Mouse (Mus musculus) forebrain, embryonic 12.5 days (tissue): Measurements from ENCODE around the gene Pidd1. TPM values are rescaled to one million over a fixed set of nuclear protein-coding genes. Genes with fewer than 3 reads are reported as not detected.

Experiments used
- ATAC-seq: fragments of 200-750 bp; cut with Nextera tagmentation; 2 replicates; pipeline ENCODE4 v1.8.0; 2017; ENCODE audit warnings: moderate TSS enrichment; ENCODE audit not compliant: low FRiP score
- H3K27ac ChIP-seq: fragments of 300-500 bp; sonication (generic); 2 replicates; pipeline ENCODE4 v1.5.1; 2016; ENCODE audit warnings: mild to moderate bottlenecking
- H3K27me3 ChIP-seq: fragments of 300-500 bp; sonication (generic); 2 replicates; pipeline ENCODE4 v1.6.1; 2016; ENCODE audit warnings: mild to moderate bottlenecking
- H3K36me3 ChIP-seq: fragments of 300-500 bp; sonication (generic); replicated peaks from 2 replicates; pipeline ENCODE4 v1.6.1; 2016; ENCODE audit warnings: mild to moderate bottlenecking
- H3K4me1 ChIP-seq: fragments of 300-500 bp; sonication (generic); 2 replicates; pipeline ENCODE4 v1.6.1; 2016
- H3K4me2 ChIP-seq: fragments of 300-500 bp; sonication (generic); 2 replicates; pipeline ENCODE4 v1.6.1; 2016; ENCODE audit warnings: mild to moderate bottlenecking, moderate library complexity
- H3K4me3 ChIP-seq: fragments of 300-500 bp; sonication (generic); replicated peaks from 2 replicates; pipeline ENCODE4 v1.5.1; 2016; ENCODE audit warnings: mild to moderate bottlenecking
- H3K9ac ChIP-seq: fragments of 300-500 bp; sonication (generic); 2 replicates; pipeline ENCODE4 v1.6.1; 2016; ENCODE audit warnings: mild to moderate bottlenecking
- H3K9me3 ChIP-seq: fragments of 300-500 bp; sonication (generic); 2 replicates; pipeline ENCODE4 v1.6.1; 2016
- WGBS: fragments of 180-500 bp; shearing (Covaris S2); methylation state at CpG from one replicate; pipeline ENCODE4 v1.1.7; 2016; 5-methylcytosine and 5-hydroxymethylcytosine counted together
- polyA plus RNA-seq: library from polyadenylated mRNA; unstranded; fragments of >200 nt; fragmentation: Nextera tagmentation; extraction: Ambion mirVana; gene quantifications from 2 replicates; pipeline ENCODE4 v1.2.1, GENCODE M21; 2016

The Pidd1 gene
- polyA plus RNA-seq, 1 experiment from 2014 or later, result 16.9 TPM

- no peak overlapping the region for H3K9ac ChIP-seq
- no peak overlapping the region for H3K4me3 ChIP-seq
- H3K36me3 ChIP-seq, result no peaks in the 10 kb centered on the region
- H3K4me2 ChIP-seq, result no peak overlapping the region
- H3K9me3 ChIP-seq, result no peaks in the 10 kb centered on the region
- no peak overlapping the region for H3K27ac ChIP-seq
- H3K27me3 ChIP-seq, result peaks cover 19% of the 10 kb centered on the region
- peaks cover 13% of the 10 kb centered on the region for H3K4me1 ChIP-seq
- WGBS, result 53% methylated on average over 9 of the region's 9 CpGs
- no peak for ATAC-seq
These were observed 53.2 kb downstream of the Pidd1 start for GRCm38 (mm10) chr7:141390326-141391259.

- no peak overlapping the region for H3K27ac ChIP-seq
- H3K9ac ChIP-seq, result no peak overlapping the region
- H3K4me3 ChIP-seq, result no peak overlapping the region
- ATAC-seq, result no peak
- peaks cover 13% of the 10 kb centered on the region for H3K4me1 ChIP-seq
- 68% methylated on average over 3 of the region's 3 CpGs for WGBS
- H3K9me3 ChIP-seq, result no peaks in the 10 kb centered on the region
- no peak overlapping the region for H3K4me2 ChIP-seq
- no peaks in the 10 kb centered on the region for H3K36me3 ChIP-seq
- H3K27me3 ChIP-seq, result peaks cover 23% of the 10 kb centered on the region
These were observed 55.2 kb downstream of the Pidd1 start for GRCm38 (mm10) chr7:141388487-141389109.

Other genes with a start within 250 kb of the Pidd1 start
- gene Lrrc56, start 249.9 kb downstream of the Pidd1 start, polyA plus RNA-seq, result 14.2 and 16.0 TPM in 2 replicates
- gene Lmntd2, start 229.9 kb downstream of the Pidd1 start, polyA plus RNA-seq, result 3.3 and 3.7 TPM in 2 replicates
- gene Rassf7, start 228.2 kb downstream of the Pidd1 start, polyA plus RNA-seq, result 35.4 and 38.5 TPM in 2 replicates
- 106 and 107 TPM in 2 replicates for gene Phrf1, start 215.2 kb downstream of the Pidd1 start, polyA plus RNA-seq
- 0.69 and 0.83 TPM in 2 replicates for gene Irf7, start 177.5 kb downstream of the Pidd1 start, polyA plus RNA-seq
- not detected in 2 replicates for gene Cdhr5, start 167.2 kb downstream of the Pidd1 start, polyA plus RNA-seq
- 0.70 TPM in 1 of 2 replicates, not detected in the other for gene Sct, start 164.9 kb downstream of the Pidd1 start, polyA plus RNA-seq
- gene Drd4, start 152.0 kb downstream of the Pidd1 start, polyA plus RNA-seq, result 0.38 and 0.60 TPM in 2 replicates
- gene Deaf1, start 116.3 kb downstream of the Pidd1 start, polyA plus RNA-seq, result 74.0 and 78.4 TPM in 2 replicates
- gene Tmem80, start 116.3 kb downstream of the Pidd1 start, polyA plus RNA-seq, result 59.9 and 63.6 TPM in 2 replicates
- 1.2 and 1.7 TPM in 2 replicates for gene Eps8l2, start 105.1 kb downstream of the Pidd1 start, polyA plus RNA-seq
- gene Taldo1, start 51.8 kb downstream of the Pidd1 start, polyA plus RNA-seq, result 397 and 407 TPM in 2 replicates
- gene Gatd1, start 29.9 kb downstream of the Pidd1 start, polyA plus RNA-seq, result 47.0 and 50.0 TPM in 2 replicates
- gene Cend1, start 14.5 kb downstream of the Pidd1 start, polyA plus RNA-seq, result 20.5 and 22.5 TPM in 2 replicates
- gene Slc25a22, start 6.1 kb downstream of the Pidd1 start, polyA plus RNA-seq, result 57.4 and 60.9 TPM in 2 replicates
- gene Rplp2, start 3.3 kb upstream of the Pidd1 start, polyA plus RNA-seq, result 950 and 986 TPM in 2 replicates
- gene Pnpla2, start 11.2 kb upstream of the Pidd1 start, polyA plus RNA-seq, result 16.2 and 18.3 TPM in 2 replicates
- 4.0 and 4.3 TPM in 2 replicates for gene Cracr2b, start 17.1 kb upstream of the Pidd1 start, polyA plus RNA-seq
- gene Cd151, start 23.4 kb upstream of the Pidd1 start, polyA plus RNA-seq, result 13.9 and 18.2 TPM in 2 replicates
- gene Polr2l, start 31.1 kb upstream of the Pidd1 start, polyA plus RNA-seq, result 69.8 and 78.4 TPM in 2 replicates
- gene Tspan4, start 31.2 kb upstream of the Pidd1 start, polyA plus RNA-seq, result 18.8 and 24.2 TPM in 2 replicates
- gene Chid1, start 95.8 kb upstream of the Pidd1 start, polyA plus RNA-seq, result 24.0 and 24.2 TPM in 2 replicates
- gene Ap2a2, start 118.1 kb upstream of the Pidd1 start, polyA plus RNA-seq, result 106 and 112 TPM in 2 replicates
- 0.14 and 0.19 TPM in 2 replicates for gene Muc6, start 211.3 kb upstream of the Pidd1 start, polyA plus RNA-seq
- 0.19 and 0.24 TPM in 2 replicates for gene Muc2, start 246.3 kb upstream of the Pidd1 start, polyA plus RNA-seq